ENCODE assay signal across 18 mouse cellular contexts in genomic region chr4:124335726-124336125, GRCm38 (mm10).
A peak's percentile ranks its signal among the peaks of the same experiment; 100 is the strongest.
DNase-seq lines count a peak whose midpoint lies in the region; ATAC-seq and TF ChIP-seq lines count a peak whose summit lies in the region.
"Had no signal": no experiment of that assay in that cellular context is flagged by ENCODE, and none has a peak within 500 bp of the region (broad histone marks: within the 10 kb centered on the region; RNA-seq: fewer than 3 reads in every experiment).

No protein-coding gene starts in this region.

- intact Hi-C loops in heart, adult 2 months (cut with DNase I), result no loop called here

- H3K27me3 ChIP-seq in heart, adult 2 months (ENCODE audit: control insufficient read depth, insufficient read depth, low read length), result no peaks in the 10 kb centered on the region
- no peaks in the 10 kb centered on the region for H3K27me3 ChIP-seq in heart, embryonic 12.5 days (replicated peaks)
- no peaks in the 10 kb centered on the region for H3K27me3 ChIP-seq in lung, embryonic 14.5 days (ENCODE audit: insufficient read depth, low read length)
- H3K27me3 ChIP-seq: heart, embryonic 15.5 days; lung, embryonic 15.5 days; megakaryocyte, embryonic 14.5 days; neural tube, embryonic 13.5 days had no signal

- H3K4me1 ChIP-seq in heart, adult 2 months (ENCODE audit: control insufficient read depth, insufficient read depth, low read length), result no peaks in the 10 kb centered on the region
- no peaks in the 10 kb centered on the region for H3K4me1 ChIP-seq in heart, embryonic 12.5 days (replicated peaks)
- no peaks in the 10 kb centered on the region for H3K4me1 ChIP-seq in lung, embryonic 14.5 days (ENCODE audit: insufficient read depth)
- H3K4me1 ChIP-seq in lung, adult 2 months (ENCODE audit: control insufficient read depth, insufficient read depth, low read length), result no peaks in the 10 kb centered on the region
- H3K4me1 ChIP-seq: heart, embryonic 15.5 days; lung, embryonic 15.5 days; megakaryocyte, embryonic 14.5 days; neural tube, embryonic 13.5 days had no signal

- TF ChIP-seq EP300 in heart, adult 2 months (IDR thresholded peaks at IDR 0.05; ENCODE audit: insufficient read depth, low read depth, low read length), result no peak

- no peaks in the 10 kb centered on the region for H3K79me2 ChIP-seq in heart, adult 2 months (replicated peaks; ENCODE audit: control insufficient read depth, insufficient read depth, low read length)

- WGBS in heart, adult 2 months, result 72% methylated on average over 2 of the region's 2 CpGs
- 69% methylated on average over 2 of the region's 2 CpGs for WGBS in heart, embryonic 12.5 days
- 61% methylated on average over 2 of the region's 2 CpGs for WGBS in lung, embryonic 14.5 days
- 65% methylated on average over 2 of the region's 2 CpGs for WGBS in lung, adult 2 months

- TF ChIP-seq POLR2A in heart, adult 2 months (IDR thresholded peaks at IDR 0.05; ENCODE audit: insufficient read depth, low read depth, low read length), result no peak
- no peak for TF ChIP-seq POLR2A in lung, adult 2 months (IDR thresholded peaks at IDR 0.05; ENCODE audit: borderline replicate concordance, extremely low read depth, low read depth, low read length)

- no peak for DNase-seq in heart, adult 2 months
- no peak for DNase-seq in lung, embryonic 14.5 days
- DNase-seq in lung, adult 2 months, result no peak
- DNase-seq in R1 (ENCODE audit: low read depth, low spot score), result peak; percentile 68
- DNase-seq in testis, postnatal 10 days (ENCODE audit: low spot score), result peak; percentile 58
- DNase-seq in ovary, postnatal 14 days (ENCODE audit: low spot score), result no peak
- DNase-seq in cerebellum, adult 11 months, result no peak
- DNase-seq: adrenal gland, postnatal 36 days; kidney, adult 8-10 months; right cerebral cortex, postnatal 4 days; thymus, postnatal 25 days had no signal

- peaks cover 3% of the 10 kb centered on the region for H3K9me3 ChIP-seq in heart, embryonic 12.5 days (replicated peaks)
- no peaks in the 10 kb centered on the region; the same call in 1 of the 2 replicates for H3K9me3 ChIP-seq in lung, embryonic 14.5 days (ENCODE audit: low read depth, low read length)
- H3K9me3 ChIP-seq: G1E; heart, embryonic 15.5 days; lung, embryonic 15.5 days had no signal

- no peak overlapping the region for H3K4me3 ChIP-seq in heart, adult 2 months
- no peak overlapping the region for H3K4me3 ChIP-seq in heart, embryonic 12.5 days
- no peak overlapping the region for H3K4me3 ChIP-seq in lung, embryonic 14.5 days (ENCODE audit: low read depth, low read length)
- no peak overlapping the region for H3K4me3 ChIP-seq in lung, adult 2 months (replicated peaks; ENCODE audit: extremely low read depth, low read depth, low read length)
- H3K4me3 ChIP-seq: heart, embryonic 15.5 days; lung, embryonic 15.5 days; megakaryocyte, embryonic 14.5 days; neural tube, embryonic 13.5 days had no signal

- no peak overlapping the region for H3K27ac ChIP-seq in heart, adult 2 months
- no peak overlapping the region for H3K27ac ChIP-seq in heart, embryonic 12.5 days (ENCODE audit: poor library complexity, severe bottlenecking)
- no peak overlapping the region for H3K27ac ChIP-seq in lung, embryonic 14.5 days (ENCODE audit: low read depth)
- H3K27ac ChIP-seq: heart, embryonic 15.5 days; lung, embryonic 15.5 days; neural tube, embryonic 13.5 days had no signal

- TF ChIP-seq CTCF in heart, adult 2 months (IDR thresholded peaks at IDR 0.05), result peak; percentile 33
- peak; percentile 44 for TF ChIP-seq CTCF in lung, embryonic 14.5 days (IDR thresholded peaks at IDR 0.05; ENCODE audit: low read depth)
- TF ChIP-seq CTCF in lung, adult 2 months (IDR thresholded peaks at IDR 0.05; ENCODE audit: insufficient read depth, low read length), result no peak

- ATAC-seq in heart, embryonic 12.5 days (ENCODE audit: insufficient number of reproducible peaks, low FRiP score), result no peak
- ATAC-seq in lung, embryonic 14.5 days (ENCODE audit: insufficient read depth), result no peak
- ATAC-seq: activated CD4-positive, CD25-positive, alpha-beta regulatory T cell, adult 4 months had no signal

- no peak overlapping the region for H3K9ac ChIP-seq in heart, adult 2 months (ENCODE audit: low read depth, low read length)
- no peak overlapping the region for H3K9ac ChIP-seq in heart, embryonic 12.5 days
- H3K9ac ChIP-seq in lung, embryonic 14.5 days, result no peak overlapping the region
- H3K9ac ChIP-seq: heart, embryonic 15.5 days; lung, embryonic 15.5 days; neural tube, embryonic 13.5 days had no signal

- H3K36me3 ChIP-seq in heart, adult 2 months (ENCODE audit: control insufficient read depth, insufficient read depth, low read length), result no peaks in the 10 kb centered on the region
- H3K36me3 ChIP-seq in heart, embryonic 12.5 days, result no peaks in the 10 kb centered on the region
- H3K36me3 ChIP-seq in lung, embryonic 14.5 days (ENCODE audit: insufficient read depth), result no peaks in the 10 kb centered on the region
- H3K36me3 ChIP-seq: G1E; heart, embryonic 15.5 days; lung, embryonic 15.5 days; neural tube, embryonic 13.5 days had no signal

- no peak overlapping the region for H3K4me2 ChIP-seq in heart, embryonic 12.5 days
- no peak overlapping the region for H3K4me2 ChIP-seq in lung, embryonic 14.5 days
- H3K4me2 ChIP-seq: heart, embryonic 15.5 days; lung, embryonic 15.5 days; neural tube, embryonic 13.5 days had no signal

Comparison
In these comparisons a context has a peak if more than half of its experiments do, and no peak if none do; other contexts are left out.
1. DNase-seq: peak in R1 (single experiment) and testis, postnatal 10 days (single experiment); none in heart, adult 2 months (0 of 2), lung, embryonic 14.5 days (single experiment), lung, adult 2 months (single experiment), ovary, postnatal 14 days (single experiment) and cerebellum, adult 11 months (single experiment).